Mouse (Mus musculus): ENCODE measurements around the gene Tmem110.

The Tmem110 gene

GRCm38 (mm10) chr14:30904307-30904706 is 78.9 kb downstream of the Tmem110 start:
- DNase-seq (ENCODE audit: low spot score) = no peak

- DNase-seq (ENCODE audit: low spot score) = no peak
Observed at GRCm38 (mm10) chr14:30906001-30906400, 80.6 kb downstream of the Tmem110 start.

GRCm38 (mm10) chr14:30907814-30908265 is 82.5 kb downstream of the Tmem110 start:
- no peak for DNase-seq (ENCODE audit: low spot score)

- no peak for DNase-seq (ENCODE audit: low spot score)
Observed at GRCm38 (mm10) chr14:30911141-30911540, 85.8 kb downstream of the Tmem110 start.

GRCm38 (mm10) chr14:30912641-30913040 is 87.3 kb downstream of the Tmem110 start:
- DNase-seq (ENCODE audit: low spot score) = no peak

- DNase-seq (ENCODE audit: low spot score) = peak; percentile 42
Observed at GRCm38 (mm10) chr14:30913404-30913803, 88.0 kb downstream of the Tmem110 start.

- DNase-seq (ENCODE audit: low spot score) = no peak
Observed at GRCm38 (mm10) chr14:30916516-30916915, 91.1 kb downstream of the Tmem110 start.

- no peak for DNase-seq (ENCODE audit: low spot score)
Observed at GRCm38 (mm10) chr14:30922053-30922670, 96.8 kb downstream of the Tmem110 start.

- DNase-seq (ENCODE audit: low spot score) = no peak
Observed at GRCm38 (mm10) chr14:30923375-30924105, 98.2 kb downstream of the Tmem110 start, which contains the start of gene Itih3. Gene Itih3, minus strand, starts transcription at chr14:30923760.

- DNase-seq (ENCODE audit: low spot score) = no peak
Observed at GRCm38 (mm10) chr14:30925492-30925891, 100.1 kb downstream of the Tmem110 start.

All from MN1 (cell line).